8 mouse cellular contexts compared by ENCODE assay signal in the genomic region with DNA sequence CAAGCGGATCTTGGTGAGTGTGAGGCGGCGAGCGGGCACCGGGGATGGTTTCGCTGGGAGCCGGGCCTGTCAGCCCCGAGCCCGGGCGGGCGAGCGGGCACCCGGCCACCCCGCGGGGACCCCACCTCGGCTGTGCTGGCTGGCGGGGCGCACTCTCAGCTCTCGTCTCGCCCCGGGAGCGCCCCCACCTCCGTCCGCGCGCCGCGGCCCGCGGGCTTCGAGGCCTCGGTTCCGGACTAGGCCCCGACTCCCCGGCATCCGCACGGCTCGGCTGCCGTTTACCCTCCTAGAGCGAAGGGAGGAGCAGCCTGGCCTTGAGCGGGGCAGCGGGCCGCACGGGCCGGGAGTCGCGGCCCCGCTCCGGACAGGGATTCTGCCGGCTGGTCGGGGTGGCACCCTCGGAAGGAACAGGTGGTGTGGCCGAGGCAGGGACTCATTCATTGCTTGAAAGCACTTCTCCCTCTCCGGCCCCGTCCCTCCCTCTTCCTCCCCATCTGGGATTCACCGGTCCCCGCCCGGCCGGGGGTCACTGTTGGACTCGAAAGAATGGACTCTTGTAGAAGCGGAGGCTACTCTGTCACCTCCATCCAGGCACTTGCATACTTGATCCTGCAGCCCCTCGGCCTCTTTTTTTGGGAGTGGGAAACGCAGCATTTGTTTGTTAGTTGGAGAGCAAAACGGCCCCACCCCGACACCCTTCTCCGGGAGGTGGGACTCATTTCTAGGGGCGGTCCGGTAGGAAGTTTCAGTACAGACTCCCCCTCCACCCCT. TPM values are rescaled to one million over a fixed set of nuclear protein-coding genes. Genes with fewer than 3 reads are reported as not detected.
DNase-seq lines count a peak whose midpoint lies in the region; ATAC-seq and TF ChIP-seq lines count a peak whose summit lies in the region.

No protein-coding gene starts in this region.

- H3K9ac ChIP-seq in CH12.LX (ENCODE audit: insufficient read depth, low read depth) = peak overlapping the region; percentile 97
- H3K9ac ChIP-seq in heart, embryonic 12.5 days = peak overlapping the region; percentile 99
- peak overlapping the region; percentile 98 for H3K9ac ChIP-seq in kidney, postnatal 0 days (ENCODE audit: low read depth, low read length)
- H3K9ac ChIP-seq in neural tube, embryonic 14.5 days (replicated peaks; ENCODE audit: low read depth, low read length) = peak overlapping the region; percentile 95

- no peaks in the 10 kb centered on the region for H3K9me3 ChIP-seq in CH12.LX (replicated peaks; ENCODE audit: low read length)
- no peaks in the 10 kb centered on the region for H3K9me3 ChIP-seq in heart, embryonic 12.5 days (replicated peaks)
- no peaks in the 10 kb centered on the region for H3K9me3 ChIP-seq in kidney, postnatal 0 days (replicated peaks; ENCODE audit: low read length)
- no peaks in the 10 kb centered on the region for H3K9me3 ChIP-seq in neural tube, embryonic 14.5 days (ENCODE audit: control insufficient read depth, low read length)

- H3K27me3 ChIP-seq in CH12.LX (replicated peaks) = no peaks in the 10 kb centered on the region
- no peaks in the 10 kb centered on the region for H3K27me3 ChIP-seq in heart, embryonic 12.5 days (replicated peaks)
- H3K27me3 ChIP-seq in kidney, postnatal 0 days (ENCODE audit: insufficient read depth, low read length) = no peaks in the 10 kb centered on the region
- H3K27me3 ChIP-seq in neural tube, embryonic 14.5 days (ENCODE audit: control insufficient read depth, insufficient read depth, low read length) = no peaks in the 10 kb centered on the region

- TF ChIP-seq CTCF in CH12.LX (conservative IDR thresholded peaks at IDR 0.05 in 1 of 2, IDR thresholded peaks at IDR 0.05 in 1 of 2; ENCODE audit: low read depth in 2 of 2, low read length in 2 of 2) = no peak
- TF ChIP-seq CTCF in kidney, postnatal 0 days (IDR thresholded peaks at IDR 0.05; ENCODE audit: low read depth) = no peak
- TF ChIP-seq CTCF in lung, adult 2 months (IDR thresholded peaks at IDR 0.05; ENCODE audit: insufficient read depth, low read length) = no peak

- peak; percentile 62 for ATAC-seq in erythroblast, adult 5-6 weeks (replicated peaks; ENCODE audit: low FRiP score, poor library complexity, severe bottlenecking)
- ATAC-seq in heart, embryonic 12.5 days (ENCODE audit: insufficient number of reproducible peaks, low FRiP score) = peak; percentile 67
- peak; percentile 42 for ATAC-seq in kidney, postnatal 0 days (replicated peaks; ENCODE audit: low FRiP score, low read depth)
- peak; percentile 54 for ATAC-seq in neural tube, embryonic 14.5 days (ENCODE audit: low read depth)

- dilution Hi-C loops in CH12.LX (cut with MboI; ENCODE audit: extremely low pct_ligation_motif_present, extremely low pct_unique_long_range_greater_than_20kb, low sequenced_read_pairs) = no loop called here

- no peak for TF ChIP-seq RAD21 in CH12.LX (IDR thresholded peaks at IDR 0.05; ENCODE audit: low read depth, low read length)

- TF ChIP-seq EP300 in CH12.LX (IDR thresholded peaks at IDR 0.05; ENCODE audit: low read length) = no peak

- in situ Hi-C loops in CH12.LX (cut with MboI; ENCODE audit: low pct_ligation_motif_present, low pct_unique_long_range_greater_than_20kb, low sequenced_read_pairs) = no loop called here

- peaks cover 0 to 48% of the 10 kb centered on the region in 2 experiments; a peak in 3 of 4 replicates for H3K4me1 ChIP-seq in CH12.LX (ENCODE audit: control insufficient read depth in 1 of 2, insufficient read depth in 2 of 2)
- H3K4me1 ChIP-seq in heart, embryonic 12.5 days (replicated peaks) = peaks cover 25% of the 10 kb centered on the region
- H3K4me1 ChIP-seq in kidney, postnatal 0 days (replicated peaks; ENCODE audit: insufficient read depth, low read length) = peaks cover 12% of the 10 kb centered on the region
- peaks cover 10% of the 10 kb centered on the region for H3K4me1 ChIP-seq in lung, adult 2 months (ENCODE audit: control insufficient read depth, insufficient read depth, low read length)
- peaks cover 19% of the 10 kb centered on the region for H3K4me1 ChIP-seq in neural tube, embryonic 14.5 days (ENCODE audit: control insufficient read depth, insufficient read depth, low read length)

- H3K36me3 ChIP-seq in CH12.LX (replicated peaks in 1 of 2; ENCODE audit: control insufficient read depth in 1 of 2, insufficient read depth in 1 of 2, low read length in 1 of 2) = peaks cover 0 to 25% of the 10 kb centered on the region in 2 experiments
- peaks cover 3% of the 10 kb centered on the region; the same call in 1 of the 2 replicates for H3K36me3 ChIP-seq in heart, embryonic 12.5 days
- H3K36me3 ChIP-seq in kidney, postnatal 0 days (ENCODE audit: insufficient read depth, low read length) = no peaks in the 10 kb centered on the region
- H3K36me3 ChIP-seq in neural tube, embryonic 14.5 days (ENCODE audit: control insufficient read depth, insufficient read depth, low read length) = no peaks in the 10 kb centered on the region

- H3K4me2 ChIP-seq in CH12.LX (ENCODE audit: insufficient read depth, low read depth, poor library complexity, severe bottlenecking) = peak overlapping the region; percentile 67
- peak overlapping the region; percentile 85 for H3K4me2 ChIP-seq in heart, embryonic 12.5 days
- peak overlapping the region; percentile 70 for H3K4me2 ChIP-seq in kidney, postnatal 0 days (ENCODE audit: low read length)
- peak overlapping the region; percentile 96 for H3K4me2 ChIP-seq in neural tube, embryonic 14.5 days (ENCODE audit: low read depth, low read length)

- peaks cover 63% of the 10 kb centered on the region for H3K79me2 ChIP-seq in CH12.LX (replicated peaks; ENCODE audit: control insufficient read depth, extremely low read depth, insufficient read depth, poor library complexity, severe bottlenecking)

- peak overlapping the region; percentile 78 to 82 (median 80) for H3K4me3 ChIP-seq in CH12.LX (replicated peaks in 1 of 3; ENCODE audit: low read depth in 2 of 3, low read length in 2 of 3, poor library complexity in 1 of 3)
- H3K4me3 ChIP-seq in heart, embryonic 12.5 days = peak overlapping the region; percentile 88
- H3K4me3 ChIP-seq in kidney, postnatal 0 days (replicated peaks; ENCODE audit: low read depth, low read length) = peak overlapping the region; percentile 99
- peak overlapping the region; percentile 98 for H3K4me3 ChIP-seq in lung, adult 2 months (replicated peaks; ENCODE audit: extremely low read depth, low read depth, low read length)
- H3K4me3 ChIP-seq in neural tube, embryonic 14.5 days (ENCODE audit: low read depth, low read length) = peak overlapping the region; percentile 88

- H3K27ac ChIP-seq in CH12.LX (ENCODE audit: insufficient read depth, low read depth) = peak overlapping the region; percentile 69
- H3K27ac ChIP-seq in heart, embryonic 12.5 days (ENCODE audit: poor library complexity, severe bottlenecking) = peak overlapping the region; percentile 94
- peak overlapping the region; percentile 96 for H3K27ac ChIP-seq in kidney, postnatal 0 days
- peak overlapping the region; percentile 89 for H3K27ac ChIP-seq in neural tube, embryonic 14.5 days (ENCODE audit: low read depth, low read length)

- WGBS in heart, embryonic 12.5 days = under 1% methylated on average over 61 of the region's 68 CpGs
- under 1% methylated on average over 52 of the region's 68 CpGs for WGBS in kidney, postnatal 0 days
- under 1% methylated on average over 68 of the region's 68 CpGs for WGBS in lung, adult 2 months
- WGBS in neural tube, embryonic 14.5 days = under 1% methylated on average over 66 of the region's 68 CpGs

- TF ChIP-seq POLR2A in CH12.LX (IDR thresholded peaks at IDR 0.05; ENCODE audit: low read depth, low read length) = no peak
- no peak for TF ChIP-seq POLR2A in lung, adult 2 months (IDR thresholded peaks at IDR 0.05; ENCODE audit: borderline replicate concordance, extremely low read depth, low read depth, low read length)

- DNase-seq in CH12.LX (ENCODE audit: extremely low read depth) = peak; percentile 42
- peak; percentile 53 for DNase-seq in adrenal gland, postnatal 25 days
- DNase-seq in kidney, postnatal 0 days (ENCODE audit: low spot score) = peak; percentile 66
- peak; percentile 48 for DNase-seq in lung, adult 2 months
- DNase-seq in thymus, postnatal 25 days = peak; percentile 66

RNA-seq across cellular contexts. Expression of a gene that starts 1.6 kb away (rescaled TPM):
- total RNA-seq in CH12.LX (2012; rRNA removed) (27.6 and 34.1 TPM in 2 replicates), CH12.LX (2014; rRNA removed) (59.0 and 59.9 TPM in 2 replicates)
- 85.8 and 95.3 TPM in 2 replicates for polyA plus RNA-seq in CH12.LX (2012; ENCODE audit: insufficient read length, low read depth)
- total RNA-seq in adrenal gland, postnatal 25 days (2021) = 56.0 and 65.8 TPM in 2 replicates
- 27.2 and 38.0 TPM in 2 replicates for total RNA-seq in erythroblast, adult 5-6 weeks (2015; ENCODE audit: low replicate concordance)
- 42.0 and 49.9 TPM in 2 replicates for total RNA-seq in erythroblast, adult 5-6 weeks (2017; ENCODE audit: low replicate concordance)
- 49.1 and 50.4 TPM in 2 replicates for polyA plus RNA-seq in heart, embryonic 12.5 days (2016; fragmentation: Nextera tagmentation; extraction: Ambion mirVana)
- 26.5 and 26.6 TPM in 2 replicates for polyA plus RNA-seq in kidney, postnatal 0 days (2015; fragmentation: Nextera tagmentation; extraction: Ambion mirVana)
- polyA plus RNA-seq in lung, adult 2 months (2012; rRNA removed) = 2.1 and 3.9 TPM in 2 replicates
- 37.2 and 42.2 TPM in 2 replicates for polyA plus RNA-seq in neural tube, embryonic 14.5 days (2014; fragmentation: Nextera tagmentation; extraction: Ambion mirVana)

RNA-seq across cellular contexts. Expression of a gene that starts 7.8 kb away (rescaled TPM):
- total RNA-seq in CH12.LX (2012; rRNA removed) (213 and 233 TPM in 2 replicates), CH12.LX (2014; rRNA removed) (206 and 234 TPM in 2 replicates)
- 109 and 159 TPM in 2 replicates for polyA plus RNA-seq in CH12.LX (2012; ENCODE audit: insufficient read length, low read depth)
- total RNA-seq in adrenal gland, postnatal 25 days (2021) = 716 and 732 TPM in 2 replicates
- 27.4 and 43.2 TPM in 2 replicates for total RNA-seq in erythroblast, adult 5-6 weeks (2015; ENCODE audit: low replicate concordance)
- 2.5 and 23.8 TPM in 2 replicates for total RNA-seq in erythroblast, adult 5-6 weeks (2017; ENCODE audit: low replicate concordance)
- polyA plus RNA-seq in heart, embryonic 12.5 days (2016; fragmentation: Nextera tagmentation; extraction: Ambion mirVana) = 1,439 and 1,474 TPM in 2 replicates
- polyA plus RNA-seq in kidney, postnatal 0 days (2015; fragmentation: Nextera tagmentation; extraction: Ambion mirVana) = 1,354 and 1,434 TPM in 2 replicates
- 88.1 and 106 TPM in 2 replicates for polyA plus RNA-seq in lung, adult 2 months (2012; rRNA removed)
- polyA plus RNA-seq in neural tube, embryonic 14.5 days (2014; fragmentation: Nextera tagmentation; extraction: Ambion mirVana) = 804 and 840 TPM in 2 replicates

RNA-seq across cellular contexts. Expression of a gene that starts 20.0 kb away (rescaled TPM):
- not detected in 2 replicates for total RNA-seq in CH12.LX (2012; rRNA removed)
- not detected in 2 replicates for total RNA-seq in CH12.LX (2014; rRNA removed)
- 0.23 TPM in 1 of 2 replicates, not detected in the other for polyA plus RNA-seq in CH12.LX (2012; ENCODE audit: insufficient read length, low read depth)
- 637 and 688 TPM in 2 replicates for total RNA-seq in adrenal gland, postnatal 25 days (2021)
- not detected in 2 replicates for total RNA-seq in erythroblast, adult 5-6 weeks (2015; ENCODE audit: low replicate concordance)
- total RNA-seq in erythroblast, adult 5-6 weeks (2017; ENCODE audit: low replicate concordance) = 0.56 TPM in 1 of 2 replicates, not detected in the other
- polyA plus RNA-seq in heart, embryonic 12.5 days (2016; fragmentation: Nextera tagmentation; extraction: Ambion mirVana) = 14.0 and 14.5 TPM in 2 replicates
- 0.76 and 0.88 TPM in 2 replicates for polyA plus RNA-seq in kidney, postnatal 0 days (2015; fragmentation: Nextera tagmentation; extraction: Ambion mirVana)
- not detected in 2 replicates for polyA plus RNA-seq in lung, adult 2 months (2012; rRNA removed)
- polyA plus RNA-seq in neural tube, embryonic 14.5 days (2014; fragmentation: Nextera tagmentation; extraction: Ambion mirVana) = 0.48 TPM in 1 of 2 replicates, not detected in the other

Comparison
In these comparisons a context has a peak if more than half of its experiments do, and no peak if none do; other contexts are left out.
1. Peak in every context shown above with its lines: DNase-seq, ATAC-seq, H3K4me3 ChIP-seq and H3K27ac ChIP-seq.